Mouse (Mus musculus) heart, postnatal 14 days (tissue): ENCODE measurements at regions not wholly inside any gene's neighbourhood (a gene's known extent, or its start where the extent isn't known, plus 50 kb on each side); places are given as distances from the start of the nearest gene placed in this dataset.

Experiments used
- DNase-seq, 2 experiments: peaks; one replicate each; pipeline ENCODE4 v3.0.0; 2021 to 2022
- intact Hi-C: fragments of 180-260 bp; cut with DNase I; formaldehyde crosslinking; loops from one replicate; pipeline ENCODE4 v1.15.1; 2025

GRCm38 (mm10) chr1:103621984-103622383 is 1146.3 kb upstream of the Cdh20 start:
- no peak for DNase-seq
- intact Hi-C loops = no loop called here

GRCm38 (mm10) chr1:103645285-103645684 is 1123.0 kb upstream of the Cdh20 start:
- intact Hi-C loops = loop anchor here (10.0 kb wide), 1 partner anchor 200 kb away; no protein-coding TSS in a partner anchor
- DNase-seq = no peak
